Mouse (Mus musculus): Measurements from ENCODE around the gene Hist1h3c. TPM values are rescaled to one million over a fixed set of nuclear protein-coding genes. Genes with fewer than 3 reads are reported as not detected.

Gene Hist1h3c
- 10 to 100 TPM in 1 of 2 experiments, 1 to 10 TPM in 1; 5.7 to 21.7 TPM for polyA plus RNA-seq (2012; fragmentation: generic; extraction: Trizol)

GRCm38 (mm10) chr13:23745381-23746161 lies at the start of gene Hist1h3c:
Hist1h3c (minus strand) TSS chr13:23745602.

DNA sequence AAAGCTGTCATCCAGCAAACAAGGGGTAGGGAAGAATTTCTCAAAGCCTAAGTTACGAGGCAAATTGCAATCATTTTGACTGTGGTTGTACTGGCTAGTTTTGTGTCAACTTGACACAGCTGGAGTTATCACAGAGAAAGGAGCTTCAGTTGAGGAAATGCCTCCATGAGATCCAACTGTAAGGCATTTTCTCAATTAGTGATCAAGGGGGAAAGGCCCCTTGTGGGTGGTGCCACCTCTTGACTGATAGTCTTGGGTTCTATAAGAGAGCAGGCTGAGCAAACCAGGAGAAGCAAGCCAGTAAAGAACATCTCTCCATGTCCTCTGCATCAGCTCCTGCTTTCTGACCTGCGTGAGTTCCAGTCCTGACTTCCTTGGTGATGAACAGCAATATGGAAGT lies 24.2 kb upstream of the Hist1h3c start, which contains the start of gene Trim38:
Gene Trim38, plus strand, starts transcription at position 301 of the 400 bp plus-strand sequence.

DNA sequence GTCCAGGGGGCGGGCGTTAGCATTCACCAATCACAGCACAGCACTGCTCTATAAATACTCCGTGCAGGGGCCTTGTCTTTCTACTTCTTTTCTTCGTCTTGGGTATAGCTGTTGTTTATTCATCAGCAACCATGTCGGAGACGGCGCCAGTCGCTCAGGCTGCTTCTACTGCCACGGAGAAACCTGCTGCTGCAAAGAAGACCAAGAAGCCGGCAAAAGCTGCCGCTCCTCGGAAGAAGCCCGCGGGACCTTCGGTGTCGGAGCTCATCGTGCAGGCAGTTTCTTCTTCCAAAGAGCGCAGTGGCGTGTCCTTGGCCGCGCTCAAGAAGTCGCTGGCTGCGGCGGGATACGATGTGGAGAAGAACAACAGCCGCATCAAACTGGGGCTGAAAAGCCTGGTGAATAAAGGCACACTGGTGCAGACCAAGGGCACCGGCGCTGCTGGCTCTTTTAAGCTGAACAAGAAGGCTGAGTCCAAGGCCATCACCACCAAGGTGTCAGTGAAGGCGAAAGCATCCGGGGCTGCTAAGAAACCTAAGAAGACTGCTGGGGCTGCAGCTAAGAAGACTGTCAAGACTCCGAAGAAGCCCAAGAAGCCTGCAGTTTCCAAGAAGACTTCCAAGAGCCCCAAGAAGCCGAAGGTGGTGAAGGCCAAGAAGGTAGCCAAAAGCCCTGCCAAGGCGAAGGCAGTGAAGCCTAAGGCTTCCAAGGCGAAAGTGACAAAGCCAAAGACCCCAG lies 18.4 kb upstream of the Hist1h3c start, which contains the start of gene Hist1h1a:
Gene Hist1h1a, plus strand, starts transcription at position 81 of the 738 bp plus-strand sequence.

GRCm38 (mm10) chr13:23761871-23762821 lies 16.7 kb upstream of the Hist1h3c start, which contains the start of gene Hist1h3a:
Hist1h3a (minus strand) TSS chr13:23762386.

DNA sequence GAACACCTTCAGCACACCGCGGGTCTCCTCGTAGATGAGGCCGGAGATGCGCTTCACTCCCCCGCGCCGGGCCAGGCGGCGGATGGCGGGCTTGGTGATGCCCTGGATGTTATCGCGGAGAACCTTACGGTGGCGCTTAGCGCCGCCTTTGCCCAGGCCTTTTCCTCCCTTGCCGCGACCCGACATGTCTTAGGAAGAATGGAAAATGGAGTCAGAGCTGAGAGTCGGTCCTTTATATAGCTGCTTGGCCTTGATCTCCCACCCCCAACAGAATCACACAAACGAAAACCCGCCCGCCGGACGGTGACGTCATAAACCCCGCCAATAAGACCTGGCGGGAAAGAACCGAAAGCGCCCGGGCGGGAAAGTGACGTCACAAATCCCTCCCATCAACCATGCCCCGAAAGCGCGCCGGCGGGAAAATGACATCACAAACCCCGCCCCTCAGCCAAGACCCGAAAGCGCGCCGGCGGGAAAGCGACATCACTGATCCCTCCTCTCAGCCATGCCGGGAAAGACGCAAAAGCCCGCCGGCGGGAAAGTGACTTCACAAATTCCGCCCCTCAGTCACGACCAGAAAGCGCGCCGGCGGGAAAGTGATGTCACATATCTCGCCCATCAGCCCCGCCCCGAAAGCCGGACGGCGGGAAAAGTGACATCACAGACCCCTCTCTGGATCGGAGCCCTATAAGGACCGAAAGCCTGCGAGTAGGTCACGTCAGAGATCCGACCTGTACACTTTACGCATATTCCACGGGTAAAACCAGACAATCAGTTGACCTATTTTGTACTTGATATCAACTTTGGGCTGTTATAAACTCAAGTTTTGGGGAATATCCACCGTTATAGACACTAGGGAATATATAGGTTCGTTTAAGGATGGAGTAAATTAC lies 15.8 kb upstream of the Hist1h3c start, which contains the start of gene Hist1h4a:
Gene Hist1h4a, minus strand, starts transcription at position 259 of the 893 bp plus-strand sequence.

GRCm38 (mm10) chr13:23756790-23757189 lies 11.4 kb upstream of the Hist1h3c start, which contains the start of gene Hist1h4b:
Hist1h4b (plus strand) TSS chr13:23757013.

DNA sequence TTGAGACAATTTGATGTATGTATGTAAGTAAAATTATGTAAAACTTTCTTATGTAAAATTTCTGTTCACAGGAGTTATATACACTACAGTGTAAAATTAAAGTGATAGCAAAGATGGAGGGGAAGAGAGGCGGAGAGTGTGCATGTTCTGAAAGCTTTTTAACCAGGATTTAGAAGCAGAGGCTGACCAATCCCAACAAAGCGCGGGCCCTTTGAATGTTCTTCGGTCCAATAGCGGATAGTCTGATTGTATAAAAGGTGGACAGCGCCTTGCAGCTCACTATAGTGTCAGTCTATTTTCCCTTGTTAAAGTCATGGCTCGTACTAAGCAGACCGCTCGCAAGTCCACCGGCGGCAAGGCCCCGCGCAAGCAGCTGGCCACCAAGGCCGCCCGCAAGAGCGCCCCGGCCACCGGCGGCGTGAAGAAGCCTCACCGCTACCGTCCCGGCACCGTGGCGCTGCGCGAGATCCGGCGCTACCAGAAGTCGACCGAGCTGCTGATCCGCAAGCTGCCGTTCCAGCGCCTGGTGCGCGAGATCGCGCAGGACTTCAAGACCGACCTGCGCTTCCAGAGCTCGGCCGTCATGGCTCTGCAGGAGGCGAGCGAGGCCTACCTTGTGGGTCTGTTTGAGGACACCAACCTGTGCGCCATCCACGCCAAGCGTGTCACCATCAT lies 6.8 kb upstream of the Hist1h3c start, which contains the start of gene Hist1h3b:
Gene Hist1h3b, plus strand, starts transcription at position 201 of the 675 bp plus-strand sequence.

GRCm38 (mm10) chr13:23750839-23751477 lies 5.6 kb upstream of the Hist1h3c start, which contains the start of gene Hist1h2ab:
Hist1h2ab (plus strand) TSS chr13:23751126.

GRCm38 (mm10) chr13:23746201-23747080 lies 1.0 kb upstream of the Hist1h3c start, which contains the start of gene Hist1h2bb:
Hist1h2bb (plus strand) TSS chr13:23746734.

DNA sequence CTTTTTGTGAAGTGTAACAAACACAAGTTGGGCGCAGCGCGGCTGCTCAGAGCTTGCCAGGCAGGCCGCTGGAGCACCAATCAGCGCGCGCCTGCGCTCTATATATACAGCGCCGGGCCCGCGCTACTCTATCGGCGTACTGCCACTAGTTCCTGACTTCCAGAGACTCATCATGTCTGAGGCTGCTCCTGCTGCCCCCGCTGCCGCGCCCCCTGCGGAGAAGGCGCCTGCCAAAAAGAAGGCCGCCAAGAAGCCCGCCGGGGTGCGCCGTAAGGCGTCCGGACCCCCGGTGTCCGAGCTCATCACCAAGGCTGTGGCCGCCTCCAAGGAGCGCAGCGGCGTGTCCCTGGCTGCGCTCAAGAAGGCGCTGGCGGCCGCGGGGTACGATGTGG lies 6.7 kb downstream of the Hist1h3c start, which contains the start of gene Hist1h1c:
Gene Hist1h1c, plus strand, starts transcription at position 132 of the 392 bp plus-strand sequence.

DNA sequence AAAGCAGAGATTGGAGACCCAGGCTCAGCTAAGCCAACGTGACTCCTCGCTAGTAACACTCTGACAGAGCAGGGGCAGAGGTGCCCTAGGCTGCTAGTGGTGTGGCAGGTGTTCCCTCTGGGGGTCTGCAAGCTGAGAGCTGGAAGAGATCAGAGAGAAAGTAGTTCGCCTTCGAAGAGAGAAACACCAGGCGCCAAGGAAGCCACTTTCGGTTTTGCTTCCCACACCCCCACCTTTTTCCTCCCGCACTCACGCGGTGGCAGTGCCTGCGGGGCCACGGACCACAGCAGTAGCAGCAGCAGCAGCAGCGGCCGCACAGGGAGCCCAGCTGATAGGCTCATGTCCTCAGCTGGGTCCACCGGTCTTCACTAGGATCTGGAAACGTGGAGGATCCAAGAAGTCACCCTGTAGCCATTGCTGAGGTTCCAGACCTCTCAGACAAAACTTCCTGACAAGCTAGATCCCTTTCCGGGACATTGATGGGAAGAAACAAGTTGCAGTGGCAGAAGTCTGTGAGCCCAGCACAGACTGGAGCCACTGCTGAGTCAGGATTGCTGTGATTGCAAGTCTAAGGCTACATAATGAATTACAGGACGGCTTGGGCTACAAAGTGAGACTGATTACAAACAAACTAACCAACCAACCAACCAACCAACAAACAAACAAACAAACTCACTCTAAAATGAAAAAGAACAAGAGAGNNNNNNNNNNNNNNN lies 34.9 kb downstream of the Hist1h3c start, which contains the start of gene Hfe:
Gene Hfe, minus strand, starts transcription at position 481 of the 716 bp plus-strand sequence.

GRCm38 (mm10) chr13:23698300-23698693 lies 47.1 kb downstream of the Hist1h3c start, which contains the start of gene Hist1h4c:
Hist1h4c (minus strand) TSS chr13:23698454.

GRCm38 (mm10) chr13:23695514-23695913 lies 49.9 kb downstream of the Hist1h3c start, which contains the start of gene Hist1h1t:
Hist1h1t (plus strand) TSS chr13:23695814.

Data from C3H10T1/2 (cell line).